ENCODE assay signal across 8 mouse cellular contexts in the genomic region with DNA sequence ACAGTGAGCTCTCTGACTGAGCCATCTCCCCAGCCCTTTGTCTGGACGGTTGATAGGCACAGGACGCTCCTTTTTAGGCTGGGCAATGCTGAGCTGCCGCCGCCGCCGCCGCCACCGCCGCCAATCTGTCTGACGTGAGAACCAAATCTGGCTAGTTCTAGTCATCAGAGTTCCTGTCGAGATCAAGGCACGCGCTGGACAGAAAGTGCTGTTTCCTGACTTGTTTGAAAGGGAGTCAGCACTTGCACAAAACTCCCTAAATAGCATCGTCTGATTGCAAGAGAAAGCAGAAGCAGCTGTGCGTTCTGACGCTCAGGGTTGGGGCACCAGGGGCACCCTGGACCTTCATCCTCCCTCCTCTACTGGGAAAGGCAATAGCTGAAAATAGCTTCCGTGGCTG.
DNase-seq lines count a peak whose midpoint lies in the region; ATAC-seq and TF ChIP-seq lines count a peak whose summit lies in the region.

No protein-coding gene starts in this region.

- peak overlapping the region; percentile 99 for H3K27ac ChIP-seq in bone marrow macrophage, adult 2 months (ENCODE audit: insufficient read depth, low read depth, low read length)
- H3K27ac ChIP-seq in heart, embryonic 13.5 days (replicated peaks), result peak overlapping the region; percentile 84
- peak overlapping the region; percentile 59; the same call in 1 of the 2 replicates for H3K27ac ChIP-seq in lung, embryonic 14.5 days (ENCODE audit: low read depth)
- H3K27ac ChIP-seq in stomach, postnatal 0 days (replicated peaks), result peak overlapping the region; percentile 24; the same call in 1 of the 2 replicates
- no peak overlapping the region for H3K27ac ChIP-seq in forebrain, embryonic 12.5 days

- H3K36me3 ChIP-seq in heart, embryonic 13.5 days, result no peaks in the 10 kb centered on the region
- no peaks in the 10 kb centered on the region for H3K36me3 ChIP-seq in lung, embryonic 14.5 days (ENCODE audit: insufficient read depth)
- no peaks in the 10 kb centered on the region for H3K36me3 ChIP-seq in stomach, postnatal 0 days (ENCODE audit: control insufficient read depth, insufficient read depth, low read length)
- H3K36me3 ChIP-seq in forebrain, embryonic 12.5 days (replicated peaks), result no peaks in the 10 kb centered on the region

- WGBS in heart, embryonic 13.5 days, result 20% methylated on average over 17 of the region's 17 CpGs
- 28% methylated on average over 17 of the region's 17 CpGs for WGBS in lung, embryonic 14.5 days
- 65% methylated on average over 17 of the region's 17 CpGs for WGBS in stomach, postnatal 0 days
- WGBS in forebrain, embryonic 12.5 days, result 73% methylated on average over 17 of the region's 17 CpGs

- no peak for TF ChIP-seq POLR2A in bone marrow macrophage, adult 2 months (IDR thresholded peaks at IDR 0.05; ENCODE audit: borderline replicate concordance, low read depth, low read length)

- no peaks in the 10 kb centered on the region for H3K27me3 ChIP-seq in heart, embryonic 13.5 days (replicated peaks)
- no peaks in the 10 kb centered on the region for H3K27me3 ChIP-seq in lung, embryonic 14.5 days (ENCODE audit: insufficient read depth, low read length)
- H3K27me3 ChIP-seq in stomach, postnatal 0 days (ENCODE audit: control insufficient read depth, insufficient read depth, low read length), result no peaks in the 10 kb centered on the region
- peaks cover 3% of the 10 kb centered on the region; the same call in 1 of the 2 replicates for H3K27me3 ChIP-seq in forebrain, embryonic 12.5 days

- no peak for TF ChIP-seq EP300 in stomach, postnatal 0 days (optimal IDR thresholded peaks at IDR 0.05)

- TF ChIP-seq CTCF in bone marrow macrophage, adult 2 months (IDR thresholded peaks at IDR 0.05; ENCODE audit: low read depth, low read length), result no peak
- TF ChIP-seq CTCF in lung, embryonic 14.5 days (IDR thresholded peaks at IDR 0.05; ENCODE audit: low read depth), result no peak
- no peak for TF ChIP-seq CTCF in stomach, postnatal 0 days (IDR thresholded peaks at IDR 0.05; ENCODE audit: low read depth)

- peaks cover 43% of the 10 kb centered on the region for H3K4me1 ChIP-seq in bone marrow macrophage, adult 2 months (ENCODE audit: control insufficient read depth, insufficient read depth, low read length)
- peaks cover 36% of the 10 kb centered on the region for H3K4me1 ChIP-seq in heart, embryonic 13.5 days
- peaks cover 8% of the 10 kb centered on the region; the same call in 1 of the 2 replicates for H3K4me1 ChIP-seq in lung, embryonic 14.5 days (ENCODE audit: insufficient read depth)
- no peaks in the 10 kb centered on the region; the same call in 1 of the 2 replicates for H3K4me1 ChIP-seq in stomach, postnatal 0 days (replicated peaks; ENCODE audit: control insufficient read depth, insufficient read depth)
- no peaks in the 10 kb centered on the region for H3K4me1 ChIP-seq in forebrain, embryonic 12.5 days

- peak; percentile 78 for DNase-seq in layer of hippocampus, adult 11-12 months (ENCODE audit: low spot score)
- no peak for DNase-seq in layer of hippocampus, postnatal 10 days (ENCODE audit: low spot score in 2 of 2)
- DNase-seq in lung, embryonic 14.5 days, result peak; percentile 78
- DNase-seq in stomach, postnatal 0 days (ENCODE audit: low spot score), result no peak
- no peak for DNase-seq in thymus, postnatal 10 days (ENCODE audit: low spot score in 2 of 2)

- H3K9ac ChIP-seq in heart, embryonic 13.5 days, result peak overlapping the region; percentile 54
- no peak overlapping the region for H3K9ac ChIP-seq in lung, embryonic 14.5 days
- H3K9ac ChIP-seq in stomach, postnatal 0 days (ENCODE audit: low read length), result no peak overlapping the region
- H3K9ac ChIP-seq in forebrain, embryonic 12.5 days, result no peak overlapping the region

- peak overlapping the region; percentile 44; the same call in 1 of the 2 replicates for H3K4me3 ChIP-seq in bone marrow macrophage, adult 2 months (ENCODE audit: insufficient read depth, low read length)
- no peak overlapping the region for H3K4me3 ChIP-seq in heart, embryonic 13.5 days
- H3K4me3 ChIP-seq in lung, embryonic 14.5 days (ENCODE audit: low read depth, low read length), result no peak overlapping the region
- H3K4me3 ChIP-seq in stomach, postnatal 0 days (ENCODE audit: low read depth, low read length), result no peak overlapping the region
- H3K4me3 ChIP-seq in forebrain, embryonic 12.5 days (replicated peaks), result no peak overlapping the region

- H3K4me2 ChIP-seq in heart, embryonic 13.5 days, result peak overlapping the region; percentile 43
- peak overlapping the region; percentile 16; the same call in 1 of the 2 replicates for H3K4me2 ChIP-seq in lung, embryonic 14.5 days
- H3K4me2 ChIP-seq in stomach, postnatal 0 days (replicated peaks; ENCODE audit: low read depth), result no peak overlapping the region
- no peak overlapping the region for H3K4me2 ChIP-seq in forebrain, embryonic 12.5 days

- no peak for ATAC-seq in heart, embryonic 13.5 days (ENCODE audit: extremely low read depth, insufficient number of reproducible peaks, low FRiP score, low TSS enrichment)
- ATAC-seq in lung, embryonic 14.5 days (ENCODE audit: insufficient read depth), result no peak
- no peak; the same call in 1 of the 2 replicates for ATAC-seq in stomach, postnatal 0 days (ENCODE audit: low FRiP score, low TSS enrichment)
- no peak for ATAC-seq in forebrain, embryonic 12.5 days (ENCODE audit: low FRiP score)

- H3K9me3 ChIP-seq in heart, embryonic 13.5 days, result no peaks in the 10 kb centered on the region; the same call in 1 of the 2 replicates
- no peaks in the 10 kb centered on the region for H3K9me3 ChIP-seq in lung, embryonic 14.5 days (ENCODE audit: low read depth, low read length)
- H3K9me3 ChIP-seq in stomach, postnatal 0 days (ENCODE audit: control insufficient read depth, low read length), result no peaks in the 10 kb centered on the region
- H3K9me3 ChIP-seq in forebrain, embryonic 12.5 days, result no peaks in the 10 kb centered on the region

Comparison
In these comparisons a context has a peak if more than half of its experiments do, and no peak if none do; other contexts are left out.
1. DNase-seq: peak in layer of hippocampus, adult 11-12 months (single experiment) and lung, embryonic 14.5 days (single experiment); none in layer of hippocampus, postnatal 10 days (0 of 2), stomach, postnatal 0 days (single experiment) and thymus, postnatal 10 days (0 of 2).
2. H3K4me2 ChIP-seq: peak in heart, embryonic 13.5 days (single experiment) and lung, embryonic 14.5 days (single experiment); none in stomach, postnatal 0 days (single experiment) and forebrain, embryonic 12.5 days (single experiment).